Mouse (Mus musculus) lung, adult 18-20 months (tissue): ENCODE measurements at regions not wholly inside any gene's neighbourhood (a gene's known extent, or its start where the extent isn't known, plus 50 kb on each side); places are given as distances from the start of the nearest gene placed in this dataset.

Experiments used
- DNase-seq, 2 experiments: peaks; one replicate each; pipeline ENCODE4 v3.0.0; 2022; ENCODE audit warnings: mixed read lengths in 2 of 2

DNA sequence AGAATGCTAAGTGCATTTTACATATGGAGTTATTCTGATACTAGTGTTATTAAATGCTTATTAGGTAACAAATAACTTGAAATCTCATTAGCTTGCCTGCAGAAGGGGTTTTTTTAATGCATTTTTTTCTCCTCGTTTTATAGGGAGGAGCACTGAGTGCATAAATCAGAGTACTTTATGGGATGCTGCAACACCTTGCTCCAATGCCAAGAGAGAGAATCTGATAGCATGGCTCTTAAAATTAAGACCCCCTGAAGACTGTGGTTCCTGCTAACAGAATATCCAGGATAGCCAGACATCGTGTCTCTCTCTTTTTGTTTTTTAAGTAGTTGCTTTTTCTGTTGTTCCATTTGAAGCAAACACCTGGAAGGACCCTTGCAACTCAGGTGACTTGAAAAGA lies 100.8 kb upstream of the Rnaseh2b start:
- no peak for DNase-seq

DNA sequence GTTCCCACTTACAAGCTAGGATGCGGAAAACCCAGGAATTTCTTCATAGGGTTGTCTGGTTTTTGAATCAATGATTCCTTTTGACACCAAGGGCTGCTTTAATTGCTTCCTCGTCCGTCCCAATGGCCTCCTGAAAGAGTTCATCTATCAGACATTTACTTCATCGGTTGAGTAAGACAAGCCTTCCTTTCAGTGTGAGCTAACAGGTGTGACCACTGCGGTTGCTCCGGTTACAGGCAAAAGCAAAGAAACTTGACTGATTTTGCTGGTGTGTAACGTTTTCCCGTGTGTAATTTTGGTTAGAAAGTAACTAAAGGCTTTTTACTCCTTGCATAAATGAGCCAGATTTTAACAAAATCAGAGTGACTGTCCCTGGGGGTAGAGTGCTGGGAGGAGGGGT lies 99.6 kb upstream of the Rnaseh2b start:
- no peak for DNase-seq

DNA sequence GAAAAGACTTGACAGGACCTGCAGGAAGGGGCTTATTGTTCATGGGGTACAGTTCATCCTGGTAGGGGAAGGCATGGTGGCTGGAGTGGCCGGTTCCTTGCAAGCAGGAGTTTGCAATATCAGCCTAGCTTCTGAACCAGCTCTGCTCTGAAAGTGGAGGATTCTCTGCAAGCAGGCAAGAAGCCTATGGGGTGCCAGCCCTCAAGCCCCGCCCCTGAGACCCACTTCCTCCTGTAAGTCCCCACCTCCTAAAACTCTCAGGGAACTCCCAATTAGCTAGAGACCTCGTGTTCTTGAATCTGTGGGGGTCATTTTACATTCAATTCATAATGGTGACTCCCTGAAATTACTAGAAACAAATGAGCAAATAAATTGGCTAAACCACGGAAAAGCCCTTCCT lies 99.0 kb upstream of the Rnaseh2b start:
- DNase-seq = no peak

DNA sequence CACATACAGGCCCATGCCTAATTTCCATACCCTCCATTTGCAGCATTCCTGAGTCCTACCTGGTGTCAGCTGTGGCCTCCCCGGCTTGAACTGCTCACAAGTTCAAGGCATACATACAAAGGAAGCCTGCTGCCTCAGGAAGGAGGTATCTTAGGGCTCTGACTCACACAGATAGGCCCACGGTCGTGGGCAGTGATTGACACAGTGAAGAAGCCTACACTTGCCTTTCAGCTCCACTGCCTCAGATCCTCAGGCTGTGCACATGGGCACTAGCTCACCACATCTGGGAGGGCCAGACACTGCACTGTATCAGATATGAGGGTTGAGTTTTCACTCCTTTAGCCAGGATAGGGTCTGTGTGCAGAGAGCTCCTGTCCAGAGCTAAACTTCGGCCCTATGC lies 95.6 kb upstream of the Rnaseh2b start:
- no peak for DNase-seq

DNA sequence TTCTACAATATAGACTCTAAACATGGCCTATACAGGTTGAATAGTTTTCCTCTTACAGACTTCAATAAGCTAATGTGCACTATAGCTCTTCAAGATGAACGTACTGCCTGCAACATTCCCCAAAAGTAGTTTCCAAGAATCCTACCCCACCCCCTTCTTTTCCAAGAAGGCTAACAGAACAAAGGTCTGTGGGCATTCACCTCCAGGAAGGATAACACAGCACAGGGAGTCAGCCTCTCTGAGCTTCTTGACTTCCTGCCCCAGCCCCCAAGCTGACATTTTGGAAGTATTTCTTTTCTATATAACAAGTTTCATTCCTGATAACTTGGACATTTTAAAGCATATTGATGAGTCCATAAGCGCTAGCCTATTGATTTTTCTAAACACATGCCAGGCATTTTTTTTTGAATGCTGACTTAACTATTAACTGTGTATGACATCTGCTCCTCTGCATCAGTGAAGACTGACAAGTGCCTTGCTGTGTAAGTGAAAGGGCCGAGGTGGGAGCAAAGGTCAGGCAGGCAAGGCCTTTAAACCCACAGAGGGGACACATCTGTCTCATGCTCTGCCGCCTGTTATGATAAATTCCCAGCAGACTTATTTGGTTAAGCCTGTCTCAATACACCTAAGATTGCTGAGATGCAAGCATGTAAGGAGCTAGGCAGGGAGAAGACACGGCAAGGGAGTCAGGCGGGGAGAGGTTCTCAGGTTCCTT lies 93.8 kb upstream of the Rnaseh2b start:
- DNase-seq = no peak

DNA sequence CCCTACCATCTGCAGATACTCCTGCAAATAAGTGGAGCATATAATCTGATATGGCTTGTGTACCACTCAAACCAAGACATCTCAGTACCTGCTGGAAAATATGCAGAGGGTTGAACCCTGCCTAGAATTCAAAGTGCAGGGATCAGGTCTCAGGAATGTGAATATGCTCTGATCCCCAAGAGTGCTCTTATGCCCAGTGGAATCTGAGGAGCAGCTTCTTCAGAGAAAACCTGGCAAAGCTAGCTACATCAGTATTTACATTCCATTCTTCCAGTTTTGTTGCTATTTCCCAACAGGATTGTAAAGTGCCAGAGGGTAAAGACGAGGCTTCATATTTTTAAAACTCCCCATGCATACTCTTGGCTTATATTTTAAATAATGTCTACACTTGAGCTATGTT lies 77.3 kb upstream of the Rnaseh2b start:
- DNase-seq = no peak

DNA sequence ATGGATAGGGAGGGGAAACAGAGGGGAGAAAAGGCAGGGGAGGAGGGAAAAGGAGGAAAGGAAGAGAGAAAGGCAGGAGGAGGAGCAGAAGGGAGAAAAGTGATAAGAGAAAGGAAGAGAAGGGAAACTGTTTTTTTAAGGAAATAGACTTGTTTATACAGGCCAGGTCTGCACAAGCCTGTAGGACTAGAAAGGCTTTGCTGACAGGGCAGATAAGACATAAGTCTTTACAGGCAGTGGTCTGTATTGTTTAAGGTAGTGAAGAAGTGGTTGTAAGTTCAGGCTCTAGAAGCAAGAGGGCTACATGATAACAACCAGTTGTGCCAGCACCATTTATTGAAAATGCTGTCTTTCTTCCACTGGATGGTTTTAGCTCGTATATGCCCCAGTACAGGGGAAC lies 75.4 kb upstream of the Rnaseh2b start:
- DNase-seq = no peak

DNA sequence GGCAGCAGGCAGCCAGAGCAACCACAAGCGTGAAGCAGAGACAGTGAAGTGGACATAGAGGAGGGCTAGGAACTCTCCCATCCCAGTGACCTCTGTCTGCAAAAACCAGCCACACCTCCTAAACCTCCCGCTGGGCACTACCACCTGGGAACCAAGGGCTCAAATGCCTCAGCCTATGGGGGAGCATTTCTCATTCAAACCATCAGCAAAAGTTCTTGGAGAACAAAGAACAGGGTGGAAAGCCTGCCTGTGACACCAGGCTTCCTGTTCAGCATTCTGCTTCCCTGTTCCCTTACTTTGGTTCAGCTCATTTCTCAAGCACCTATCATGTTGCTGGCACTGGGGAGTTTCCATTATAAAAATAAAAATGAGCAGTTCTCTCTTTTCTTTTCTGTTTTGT lies 74.4 kb upstream of the Rnaseh2b start:
- no peak for DNase-seq

DNA sequence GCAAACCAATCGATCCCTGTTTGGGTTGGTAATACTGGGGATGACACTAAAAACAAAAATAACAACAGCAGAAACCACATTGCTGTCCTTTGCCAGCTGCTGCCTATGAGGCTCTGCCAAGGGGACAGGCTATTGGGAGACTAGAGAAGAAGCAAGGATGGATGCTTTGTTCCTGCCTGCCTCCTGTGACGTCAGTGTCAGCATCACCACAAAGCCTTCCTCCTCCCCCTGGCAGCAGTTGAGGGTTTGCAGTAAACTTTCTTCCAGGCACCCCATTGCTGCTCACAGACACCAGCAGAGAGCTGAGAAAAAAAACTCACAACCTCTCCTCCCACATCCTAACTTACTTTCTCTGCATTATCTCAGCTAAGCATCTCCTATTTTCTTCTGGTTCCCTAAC lies 73.7 kb upstream of the Rnaseh2b start:
- DNase-seq = no peak

DNA sequence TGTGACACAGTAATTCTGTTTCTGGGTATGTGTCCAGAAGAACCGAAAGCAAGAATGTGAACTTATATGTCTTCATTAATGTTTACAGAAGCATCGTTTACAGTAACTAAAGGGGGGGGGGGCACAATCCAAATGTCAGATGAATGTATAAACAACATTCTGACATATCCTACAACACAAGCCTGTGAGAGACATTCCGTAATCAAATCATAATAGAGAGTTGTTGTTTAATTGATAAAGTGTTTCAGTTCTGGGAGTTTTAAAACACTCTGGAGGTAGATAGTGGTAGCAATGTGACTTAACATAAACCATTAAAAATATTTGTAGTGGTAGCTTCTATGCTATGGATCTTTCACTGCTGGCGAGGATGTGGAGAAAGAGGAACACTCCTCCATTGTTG lies 71.6 kb upstream of the Rnaseh2b start:
- DNase-seq = no peak
